Mouse (Mus musculus): Measurements from ENCODE around the gene H2-M3. TPM values are rescaled to one million over a fixed set of nuclear protein-coding genes. Genes with fewer than 3 reads are reported as not detected.
A peak's percentile ranks its signal among the peaks of the same experiment; 100 is the strongest.
"Not testable (repeated sequence)": the region's sequence is repeated elsewhere in the genome, so short reads cannot be mapped to it uniquely, and the experiment has no call there.

H2-M3 gene
- total RNA-seq (2014; fragmentation: Nextera tagmentation) (not detected in 2 replicates), total RNA-seq (2017) (not detected in 2 replicates), polyA plus RNA-seq (2012) (not detected in 2 replicates)

DNA sequence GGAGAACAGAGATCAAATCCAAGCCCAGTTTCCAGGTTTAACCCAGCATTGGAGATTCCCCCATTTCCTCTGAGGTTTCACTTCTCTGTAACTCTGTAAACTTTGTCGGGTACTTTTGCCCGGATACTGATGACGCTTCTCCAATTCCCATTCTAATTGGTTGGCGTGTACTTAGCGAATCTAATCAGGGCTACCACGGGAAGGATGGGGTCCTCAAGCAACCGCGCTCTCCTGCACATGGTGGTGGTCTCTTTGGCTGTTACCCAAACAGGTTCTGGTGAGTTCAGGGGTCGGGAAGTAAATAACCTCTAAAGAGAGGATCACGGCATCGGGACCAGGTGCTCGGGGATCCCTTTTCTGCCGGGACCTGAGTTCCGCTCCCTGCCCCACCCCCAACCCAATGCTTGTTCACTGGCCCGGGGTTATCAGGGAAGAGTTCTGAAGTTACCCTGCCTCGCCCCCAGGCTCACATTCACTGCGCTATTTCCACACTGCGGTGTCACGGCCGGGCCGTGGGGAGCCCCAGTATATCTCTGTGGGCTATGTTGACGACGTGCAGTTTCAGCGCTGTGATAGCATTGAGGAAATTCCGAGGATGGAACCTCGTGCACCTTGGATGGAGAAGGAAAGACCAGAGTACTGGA lies at the start of gene H2-M3:
Gene H2-M3 (plus strand): TSS at position 163 of the 644 bp plus-strand sequence.
- ATAC-seq (ENCODE audit: extremely low read depth, insufficient number of reproducible peaks, low FRiP score, poor library complexity, severe bottlenecking) (no peak; the same call in 1 of the 2 replicates), DNase-seq (ENCODE audit: low spot score) (no peak)
- no peak within 1 kb of the TSS for H3K4me3 ChIP-seq (ENCODE audit: low read depth, low read length)
- H3K36me3 ChIP-seq (replicated peaks): no peaks in the 10 kb centered on the region
- peaks cover 12% of the 10 kb centered on the region for H3K9me3 ChIP-seq (replicated peaks)
- H3K4me1 ChIP-seq (ENCODE audit: insufficient read depth, low read depth, low read length): no peaks in the 10 kb centered on the region
- TF ChIP-seq GATA2 (IDR thresholded peaks at IDR 0.05; ENCODE audit: borderline replicate concordance, low read depth, low read length): no peak
- TF ChIP-seq GATA1 (IDR thresholded peaks at IDR 0.05; ENCODE audit: borderline replicate concordance, low read length): no peak
- TF ChIP-seq TAL1 (conservative IDR thresholded peaks at IDR 0.05; ENCODE audit: low read depth, low read length): no peak
- no peak for TF ChIP-seq POLR2AphosphoS5 (IDR thresholded peaks at IDR 0.05; ENCODE audit: insufficient replicate concordance, low read depth, low read length)
- TF ChIP-seq CTCF (IDR thresholded peaks at IDR 0.05; ENCODE audit: low read depth, low read length): no peak
- H3K27me3 ChIP-seq (ENCODE audit: insufficient read depth, low read length): no peaks in the 10 kb centered on the region

- H3K4me3 ChIP-seq (ENCODE audit: low read depth, low read length): no peak overlapping the region
- H3K27me3 ChIP-seq (ENCODE audit: insufficient read depth, low read length): no peaks in the 10 kb centered on the region
- no peaks in the 10 kb centered on the region for H3K36me3 ChIP-seq (replicated peaks)
- H3K4me1 ChIP-seq (ENCODE audit: insufficient read depth, low read depth, low read length): no peaks in the 10 kb centered on the region
- ATAC-seq (ENCODE audit: extremely low read depth, insufficient number of reproducible peaks, low FRiP score, poor library complexity, severe bottlenecking) (no peak), DNase-seq (ENCODE audit: low spot score) (no peak)
- no peaks in the 10 kb centered on the region for H3K9me3 ChIP-seq (replicated peaks)
- TF ChIP-seq GATA1 (IDR thresholded peaks at IDR 0.05; ENCODE audit: borderline replicate concordance, low read length): no peak
- TF ChIP-seq CTCF (IDR thresholded peaks at IDR 0.05; ENCODE audit: low read depth, low read length): no peak
- no peak for TF ChIP-seq POLR2AphosphoS5 (IDR thresholded peaks at IDR 0.05; ENCODE audit: insufficient replicate concordance, low read depth, low read length)
- no peak for TF ChIP-seq GATA2 (IDR thresholded peaks at IDR 0.05; ENCODE audit: borderline replicate concordance, low read depth, low read length)
- TF ChIP-seq TAL1 (conservative IDR thresholded peaks at IDR 0.05; ENCODE audit: low read depth, low read length): no peak
These were observed 48.1 kb upstream of the H2-M3 start for GRCm38 (mm10) chr17:37221879-37222278.

DNA sequence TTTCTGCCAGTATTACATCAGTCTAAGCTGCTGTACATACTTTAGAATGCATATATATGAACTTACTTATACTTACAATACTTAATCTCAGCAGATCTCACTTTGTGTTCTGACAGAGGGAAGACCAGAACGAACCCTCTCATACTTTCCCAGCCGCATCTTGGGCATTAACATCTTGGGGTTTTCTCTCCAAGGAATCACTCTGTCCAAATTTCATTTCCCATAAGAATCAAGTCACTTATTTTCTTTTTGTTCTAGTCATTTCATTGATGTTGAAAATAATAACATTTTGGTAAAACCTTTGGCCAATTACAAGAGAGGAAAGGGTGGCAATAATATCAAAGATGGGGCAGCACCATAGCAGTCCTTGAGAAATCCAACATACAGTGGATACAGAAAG lies 32.8 kb upstream of the H2-M3 start, which contains the start of gene Olfr97:
Gene Olfr97 (minus strand): TSS at position 101 of the 400 bp plus-strand sequence.
- not testable (repeated sequence) for H3K36me3 ChIP-seq (replicated peaks); H3K4me3 ChIP-seq (ENCODE audit: low read depth, low read length); DNase-seq (ENCODE audit: low spot score); H3K27me3 ChIP-seq (ENCODE audit: insufficient read depth, low read length); ATAC-seq (ENCODE audit: extremely low read depth, insufficient number of reproducible peaks, low FRiP score, poor library complexity, severe bottlenecking); H3K9me3 ChIP-seq (replicated peaks); H3K4me1 ChIP-seq (ENCODE audit: insufficient read depth, low read depth, low read length)

DNA sequence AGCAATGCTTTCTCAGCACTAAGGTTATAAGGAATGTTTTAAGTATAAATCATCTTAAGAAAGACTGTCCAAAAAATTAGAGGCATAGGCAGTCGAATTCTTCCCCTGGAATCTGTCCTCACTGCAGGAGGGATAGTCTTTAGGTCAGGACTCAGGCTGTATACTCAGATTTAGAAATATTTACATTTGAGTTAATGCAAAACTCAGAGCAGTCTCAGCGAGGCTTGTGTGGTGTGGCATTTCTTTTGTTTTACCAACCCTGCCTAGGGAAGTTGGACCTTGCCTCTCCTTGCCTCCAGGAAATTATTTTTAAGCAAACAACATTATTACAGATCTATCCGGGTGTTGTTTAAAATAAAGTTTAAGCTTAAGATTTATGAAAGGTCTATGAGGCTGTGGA lies 27.8 kb upstream of the H2-M3 start:
- TF ChIP-seq POLR2AphosphoS5 (IDR thresholded peaks at IDR 0.05; ENCODE audit: insufficient replicate concordance, low read depth, low read length) (no peak), TAL1 (conservative IDR thresholded peaks at IDR 0.05; ENCODE audit: low read depth, low read length) (no peak), GATA2 (IDR thresholded peaks at IDR 0.05; ENCODE audit: borderline replicate concordance, low read depth, low read length) (no peak), CTCF (IDR thresholded peaks at IDR 0.05; ENCODE audit: low read depth, low read length) (no peak), GATA1 (IDR thresholded peaks at IDR 0.05; ENCODE audit: borderline replicate concordance, low read length) (no peak)
- no peak for ATAC-seq (ENCODE audit: extremely low read depth, insufficient number of reproducible peaks, low FRiP score, poor library complexity, severe bottlenecking)
- H3K4me1 ChIP-seq (ENCODE audit: insufficient read depth, low read depth, low read length): no peaks in the 10 kb centered on the region
- no peaks in the 10 kb centered on the region for H3K36me3 ChIP-seq (replicated peaks)
- no peak overlapping the region for H3K4me3 ChIP-seq (ENCODE audit: low read depth, low read length)
- H3K27me3 ChIP-seq (ENCODE audit: insufficient read depth, low read length): no peaks in the 10 kb centered on the region
- no peak for DNase-seq (ENCODE audit: low spot score)
- no peaks in the 10 kb centered on the region for H3K9me3 ChIP-seq (replicated peaks)

GRCm38 (mm10) chr17:37246715-37247114 lies 23.3 kb upstream of the H2-M3 start:
- Histone ChIP-seq H3K9me3 (replicated peaks) (no peaks in the 10 kb centered on the region), H3K36me3 (replicated peaks) (no peaks in the 10 kb centered on the region), H3K4me1 (ENCODE audit: insufficient read depth, low read depth, low read length) (no peaks in the 10 kb centered on the region), H3K27me3 (ENCODE audit: insufficient read depth, low read length) (no peaks in the 10 kb centered on the region), H3K4me3 (ENCODE audit: low read depth, low read length) (no peak overlapping the region)
- TF ChIP-seq CTCF (IDR thresholded peaks at IDR 0.05; ENCODE audit: low read depth, low read length): no peak
- no peak for TF ChIP-seq GATA2 (IDR thresholded peaks at IDR 0.05; ENCODE audit: borderline replicate concordance, low read depth, low read length)
- TF ChIP-seq POLR2AphosphoS5 (IDR thresholded peaks at IDR 0.05; ENCODE audit: insufficient replicate concordance, low read depth, low read length): no peak
- no peak for TF ChIP-seq GATA1 (IDR thresholded peaks at IDR 0.05; ENCODE audit: borderline replicate concordance, low read length)
- TF ChIP-seq TAL1 (conservative IDR thresholded peaks at IDR 0.05; ENCODE audit: low read depth, low read length): no peak
- ATAC-seq (ENCODE audit: extremely low read depth, insufficient number of reproducible peaks, low FRiP score, poor library complexity, severe bottlenecking): peak; percentile 40; the same call in 1 of the 2 replicates
- no peak for DNase-seq (ENCODE audit: low spot score)

DNA sequence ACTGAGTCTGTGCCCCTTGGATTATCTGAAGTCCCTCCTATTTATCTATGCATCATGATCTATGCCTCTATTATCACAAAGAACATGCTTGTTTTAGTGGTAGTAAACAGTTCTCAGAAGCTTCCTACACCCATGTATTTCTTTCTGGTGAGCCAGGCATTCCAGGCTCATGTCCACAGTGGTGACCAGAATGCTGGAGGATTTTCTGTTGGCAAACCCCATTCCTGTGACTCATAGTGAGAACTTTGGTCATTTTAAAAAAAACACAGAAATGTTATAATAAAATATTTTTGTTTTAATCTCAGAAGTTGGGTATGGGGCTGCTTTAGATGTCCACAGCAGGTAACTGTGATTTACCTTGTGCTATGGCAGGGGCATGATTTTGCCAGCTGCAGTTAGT lies 20.6 kb upstream of the H2-M3 start:
- no peak for DNase-seq (ENCODE audit: low spot score)
- TF ChIP-seq GATA2 (IDR thresholded peaks at IDR 0.05; ENCODE audit: borderline replicate concordance, low read depth, low read length) (no peak), POLR2AphosphoS5 (IDR thresholded peaks at IDR 0.05; ENCODE audit: insufficient replicate concordance, low read depth, low read length) (no peak), GATA1 (IDR thresholded peaks at IDR 0.05; ENCODE audit: borderline replicate concordance, low read length) (no peak), TAL1 (conservative IDR thresholded peaks at IDR 0.05; ENCODE audit: low read depth, low read length) (no peak), CTCF (IDR thresholded peaks at IDR 0.05; ENCODE audit: low read depth, low read length) (no peak)
- Histone ChIP-seq H3K9me3 (replicated peaks) (no peaks in the 10 kb centered on the region), H3K36me3 (replicated peaks) (no peaks in the 10 kb centered on the region), H3K4me3 (ENCODE audit: low read depth, low read length) (no peak overlapping the region), H3K4me1 (ENCODE audit: insufficient read depth, low read depth, low read length) (no peaks in the 10 kb centered on the region), H3K27me3 (ENCODE audit: insufficient read depth, low read length) (no peaks in the 10 kb centered on the region)
- no peak for ATAC-seq (ENCODE audit: extremely low read depth, insufficient number of reproducible peaks, low FRiP score, poor library complexity, severe bottlenecking)

Measured in G1E (cell line).